ENCODE assay signal across 19 mouse cellular contexts in genomic region chr11:95225448-95225847, GRCm38 (mm10). TPM values are rescaled to one million over a fixed set of nuclear protein-coding genes. Genes with fewer than 3 reads are reported as not detected.
DNase-seq lines count a peak whose midpoint lies in the region; ATAC-seq and TF ChIP-seq lines count a peak whose summit lies in the region.
"Had no signal": no experiment of that assay in that cellular context is flagged by ENCODE, and none has a peak within 500 bp of the region (broad histone marks: within the 10 kb centered on the region; RNA-seq: fewer than 3 reads in every experiment).

No protein-coding gene starts in this region.

- H3K36me3 ChIP-seq in heart, embryonic 15.5 days: no peaks in the 10 kb centered on the region
- H3K36me3 ChIP-seq in ES-E14 (ENCODE audit: control insufficient read depth, insufficient read depth, low read length, poor library complexity, severe bottlenecking): no peaks in the 10 kb centered on the region
- H3K36me3 ChIP-seq in limb, embryonic 10.5 days: no peaks in the 10 kb centered on the region
- H3K36me3 ChIP-seq in liver, embryonic 12.5 days: no peaks in the 10 kb centered on the region

- WGBS in heart, embryonic 15.5 days: 17% methylated on average over 7 of the region's 7 CpGs
- WGBS in limb, embryonic 10.5 days: 10% methylated on average over 7 of the region's 7 CpGs
- WGBS in liver, embryonic 12.5 days (ENCODE audit: insufficient replicate concordance): 21% methylated on average over 7 of the region's 7 CpGs

- H3K4me2 ChIP-seq in heart, embryonic 15.5 days: no peak overlapping the region
- no peak overlapping the region for H3K4me2 ChIP-seq in liver, embryonic 12.5 days
- H3K4me2 ChIP-seq: hindbrain, embryonic 14.5 days had no signal

- H3K27me3 ChIP-seq in heart, embryonic 15.5 days: peaks cover 51% of the 10 kb centered on the region
- H3K27me3 ChIP-seq in limb, embryonic 10.5 days (ENCODE audit: low read depth, poor library complexity, severe bottlenecking): peaks cover 82% of the 10 kb centered on the region
- peaks cover 64% of the 10 kb centered on the region for H3K27me3 ChIP-seq in liver, embryonic 12.5 days (replicated peaks)

- no peak overlapping the region for H3K27ac ChIP-seq in heart, embryonic 15.5 days
- peak overlapping the region; percentile 62 for H3K27ac ChIP-seq in ES-E14 (ENCODE audit: insufficient read depth, low read depth, low read length, poor library complexity, severe bottlenecking)
- no peak overlapping the region for H3K27ac ChIP-seq in limb, embryonic 10.5 days
- no peak overlapping the region for H3K27ac ChIP-seq in liver, embryonic 12.5 days
- H3K27ac ChIP-seq: hindbrain, embryonic 14.5 days had no signal

- in situ Hi-C loops in ES-E14 (cut with MboI; ENCODE audit: low sequenced_read_pairs in 2 of 2, unreplicated experiment in 2 of 2): no loop called here

- H3K4me1 ChIP-seq in heart, embryonic 15.5 days (replicated peaks): peaks cover 23% of the 10 kb centered on the region
- peaks cover 5 to 21% of the 10 kb centered on the region in 2 experiments; a peak in 3 of 4 replicates for H3K4me1 ChIP-seq in ES-E14 (ENCODE audit: control insufficient read depth in 2 of 2, insufficient read depth in 2 of 2, low read length in 2 of 2, poor library complexity in 1 of 2)
- peaks cover 29% of the 10 kb centered on the region for H3K4me1 ChIP-seq in limb, embryonic 10.5 days
- peaks cover 12% of the 10 kb centered on the region for H3K4me1 ChIP-seq in liver, embryonic 12.5 days

- H3K9me3 ChIP-seq in heart, embryonic 15.5 days (replicated peaks): no peaks in the 10 kb centered on the region
- no peaks in the 10 kb centered on the region for H3K9me3 ChIP-seq in ES-E14 (ENCODE audit: control insufficient read depth, insufficient read depth, low read depth, low read length)
- no peaks in the 10 kb centered on the region for H3K9me3 ChIP-seq in limb, embryonic 10.5 days (replicated peaks)
- no peaks in the 10 kb centered on the region for H3K9me3 ChIP-seq in liver, embryonic 12.5 days (replicated peaks)

- no peak overlapping the region for H3K4me3 ChIP-seq in heart, embryonic 15.5 days
- H3K4me3 ChIP-seq in ES-E14 (ENCODE audit: insufficient read depth in 1 of 2, low read depth in 1 of 2, low read length in 2 of 2, poor library complexity in 1 of 2, severe bottlenecking in 1 of 2): no peak overlapping the region; a peak in 1 of 4 replicates
- H3K4me3 ChIP-seq in limb, embryonic 10.5 days: no peak overlapping the region
- no peak overlapping the region for H3K4me3 ChIP-seq in liver, embryonic 12.5 days

- no peak overlapping the region for H3K9ac ChIP-seq in heart, embryonic 15.5 days
- H3K9ac ChIP-seq in ES-E14 (ENCODE audit: insufficient read depth, low read depth, low read length, poor library complexity, severe bottlenecking): 0 out of 2 replicates have a peak overlapping the region, but pooled peaks have one; percentile 6
- no peak overlapping the region for H3K9ac ChIP-seq in liver, embryonic 12.5 days
- H3K9ac ChIP-seq: hindbrain, embryonic 14.5 days had no signal

- ATAC-seq in heart, embryonic 15.5 days (replicated peaks; ENCODE audit: insufficient number of reproducible peaks, insufficient read depth, low FRiP score, low read depth): 0 out of 2 replicates have a peak, but pooled peaks have one; percentile 14
- ATAC-seq in liver, embryonic 12.5 days: no peak
- no peak for ATAC-seq in activated CD4-positive, CD25-positive, alpha-beta regulatory T cell, adult 4 months

- intact Hi-C loops in heart, postnatal 36 days (cut with DNase I): no loop called here

- DNase-seq in heart, postnatal 36 days: no peak
- no peak for DNase-seq in ES-E14 (ENCODE audit: low read depth, low spot score)
- peak; percentile 60 for DNase-seq in limb, embryonic 10.5 days (ENCODE audit: low spot score)
- DNase-seq in lung, postnatal 4 days: peak; percentile 29 to 82
- no peak for DNase-seq in adrenal gland, postnatal 25 days
- DNase-seq: adrenal gland, postnatal 36 days; kidney, postnatal 14 days; layer of hippocampus, postnatal 36 days; left cerebral cortex, postnatal 4 days; midbrain, embryonic 14.5 days; right cerebral cortex, postnatal 4 days; thymus, postnatal 36 days had no signal

TF ChIP-seq in ES-E14, 5 proteins besides CTCF, POLR2A, EP300 and RAD21:
- TF ChIP-seq CHD2 (IDR thresholded peaks at IDR 0.05; ENCODE audit: low read depth, low read length): no peak
- TF ChIP-seq MAFK (IDR thresholded peaks at IDR 0.05; ENCODE audit: insufficient read depth, low read depth, low read length): no peak
- no peak for TF ChIP-seq HCFC1 (IDR thresholded peaks at IDR 0.05; ENCODE audit: borderline replicate concordance, insufficient read depth, low read length)
- no peak for TF ChIP-seq ZNF384 (IDR thresholded peaks at IDR 0.05; ENCODE audit: low read depth, low read length)
- no peak for TF ChIP-seq ZC3H11A (IDR thresholded peaks at IDR 0.05; ENCODE audit: borderline replicate concordance, low read depth, low read length)

RNA-seq across cellular contexts. Expression of gene Tac4, which starts 35.9 kb away (rescaled TPM):
- polyA plus RNA-seq in heart, embryonic 15.5 days (2015; fragmentation: Nextera tagmentation; extraction: Ambion mirVana): not detected in 2 replicates
- not detected for total RNA-seq in heart, postnatal 36 days (2021)
- total RNA-seq in ES-E14 (2012; rRNA removed): 0.18 and 0.53 TPM in 2 replicates
- not detected in 2 replicates for polyA plus RNA-seq in limb, embryonic 10.5 days (2016; fragmentation: Nextera tagmentation; extraction: Ambion mirVana)
- not detected in 2 replicates for total RNA-seq in adrenal gland, postnatal 25 days (2021)
- 0.10 TPM in 1 of 2 replicates, not detected in the other for polyA plus RNA-seq in liver, embryonic 12.5 days (2016; fragmentation: Nextera tagmentation; extraction: Ambion mirVana)
- not detected for polyA plus RNA-seq in activated CD4-positive, CD25-positive, alpha-beta regulatory T cell, adult 4 months (2017; shearing (Covaris generic))
- total RNA-seq: adrenal gland, postnatal 36 days; common myeloid progenitor, adult 5-6 weeks; layer of hippocampus, postnatal 36 days; left cerebral cortex, postnatal 4 days had no signal
- polyA plus RNA-seq: gonadal fat pad, adult 2 months; heart, embryonic 14.5 days; hindbrain, embryonic 14.5 days; midbrain, embryonic 14.5 days had no signal

Comparison
In these comparisons a context has a peak if more than half of its experiments do, and no peak if none do; other contexts are left out.
1. DNase-seq: peak in limb, embryonic 10.5 days (single experiment) and lung, postnatal 4 days (2 of 2); none in heart, postnatal 36 days (0 of 2), ES-E14 (single experiment) and adrenal gland, postnatal 25 days (single experiment).